Mouse (Mus musculus): ENCODE results near the gene Dhx37.

Dhx37 gene

GRCm38 (mm10) chr5:125433793-125434337 is at the start of gene Dhx37:
Dhx37 (minus strand) TSS chr5:125434121.
- peak; percentile 88 for DNase-seq (ENCODE audit: low spot score)

- DNase-seq (ENCODE audit: low spot score): no peak
Observed at GRCm38 (mm10) chr5:125482474-125482873, 48.6 kb upstream of the Dhx37 start.

GRCm38 (mm10) chr5:125480434-125481231 is 46.7 kb upstream of the Dhx37 start:
- no peak for DNase-seq (ENCODE audit: low spot score)

- no peak for DNase-seq (ENCODE audit: low spot score)
Observed at GRCm38 (mm10) chr5:125479376-125479775, 45.5 kb upstream of the Dhx37 start.

GRCm38 (mm10) chr5:125478037-125478436 is 44.1 kb upstream of the Dhx37 start:
- DNase-seq (ENCODE audit: low spot score): no peak

- no peak for DNase-seq (ENCODE audit: low spot score)
Observed at GRCm38 (mm10) chr5:125477533-125477932, 43.6 kb upstream of the Dhx37 start.

GRCm38 (mm10) chr5:125476799-125477198 is 42.9 kb upstream of the Dhx37 start:
- DNase-seq (ENCODE audit: low spot score): no peak

GRCm38 (mm10) chr5:125476286-125476625 is 42.3 kb upstream of the Dhx37 start:
- no peak for DNase-seq (ENCODE audit: low spot score)

- peak; percentile 99 for DNase-seq (ENCODE audit: low spot score)
Observed at GRCm38 (mm10) chr5:125475601-125476285, 41.8 kb upstream of the Dhx37 start, which contains the start of gene Aacs. Aacs (plus strand) TSS chr5:125475814.

- no peak for DNase-seq (ENCODE audit: low spot score)
Observed at GRCm38 (mm10) chr5:125475030-125475429, 41.1 kb upstream of the Dhx37 start.

GRCm38 (mm10) chr5:125472796-125473475 is 39.0 kb upstream of the Dhx37 start:
- no peak for DNase-seq (ENCODE audit: low spot score)

- no peak for DNase-seq (ENCODE audit: low spot score)
Observed at GRCm38 (mm10) chr5:125470713-125471112, 36.8 kb upstream of the Dhx37 start.

GRCm38 (mm10) chr5:125467261-125467660 is 33.3 kb upstream of the Dhx37 start:
- no peak for DNase-seq (ENCODE audit: low spot score)

- DNase-seq (ENCODE audit: low spot score): no peak
Observed at GRCm38 (mm10) chr5:125466483-125466882, 32.6 kb upstream of the Dhx37 start.

GRCm38 (mm10) chr5:125465701-125466106 is 31.8 kb upstream of the Dhx37 start:
- DNase-seq (ENCODE audit: low spot score): peak; percentile 94

GRCm38 (mm10) chr5:125465192-125465591 is 31.3 kb upstream of the Dhx37 start:
- no peak for DNase-seq (ENCODE audit: low spot score)

- peak; percentile 35 for DNase-seq (ENCODE audit: low spot score)
Observed at GRCm38 (mm10) chr5:125461868-125462445, 28.0 kb upstream of the Dhx37 start.

- DNase-seq (ENCODE audit: low spot score): no peak
Observed at GRCm38 (mm10) chr5:125460574-125460973, 26.7 kb upstream of the Dhx37 start.

- DNase-seq (ENCODE audit: low spot score): no peak
Observed at GRCm38 (mm10) chr5:125457538-125457937, 23.6 kb upstream of the Dhx37 start.

- no peak for DNase-seq (ENCODE audit: low spot score)
Observed at GRCm38 (mm10) chr5:125456100-125456499, 22.2 kb upstream of the Dhx37 start.

- DNase-seq (ENCODE audit: low spot score): no peak
Observed at GRCm38 (mm10) chr5:125452573-125452972, 18.7 kb upstream of the Dhx37 start.

GRCm38 (mm10) chr5:125449306-125449705 is 15.4 kb upstream of the Dhx37 start:
- DNase-seq (ENCODE audit: low spot score): no peak

All from spleen, adult 12 weeks (tissue).